Mouse (Mus musculus) CD4-positive helper T cell, adult 2 months (primary cell): Measurements from ENCODE around the gene Slc34a3.

Experiments
- DNase-seq: peaks from one replicate; pipeline ENCODE4 v3.0.0-alpha.2; 2012; ENCODE audit warnings: low read depth, missing footprints, low spot score

Slc34a3 gene

DNA sequence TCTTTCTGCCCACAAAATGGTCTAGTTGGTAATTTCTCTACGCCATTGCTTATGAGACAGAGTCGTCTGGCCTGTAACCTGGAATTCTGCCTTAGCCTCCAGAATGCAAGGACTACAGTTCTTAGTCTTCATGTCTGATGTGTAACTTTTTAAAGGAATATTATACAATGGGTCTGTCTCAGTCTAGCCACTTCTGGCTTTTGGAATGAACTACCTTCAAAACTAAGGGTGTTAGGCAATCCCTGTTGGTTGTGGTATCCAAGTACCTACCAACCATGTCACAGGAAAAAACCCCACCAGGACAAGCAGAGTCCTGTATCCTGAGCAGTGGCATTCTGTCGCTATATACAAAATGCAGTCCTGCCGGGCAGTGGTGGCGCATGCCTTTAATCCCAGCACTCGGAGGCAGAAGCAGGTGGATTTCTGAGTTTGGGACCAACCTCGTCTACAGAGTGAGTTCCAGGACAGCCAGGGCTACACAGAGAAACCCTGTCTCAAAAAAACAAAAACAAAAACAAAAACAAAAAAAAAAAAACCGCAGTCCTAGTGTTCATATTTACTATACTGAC is 8.3 kb downstream of the Slc34a3 start:
- DNase-seq = no peak

DNA sequence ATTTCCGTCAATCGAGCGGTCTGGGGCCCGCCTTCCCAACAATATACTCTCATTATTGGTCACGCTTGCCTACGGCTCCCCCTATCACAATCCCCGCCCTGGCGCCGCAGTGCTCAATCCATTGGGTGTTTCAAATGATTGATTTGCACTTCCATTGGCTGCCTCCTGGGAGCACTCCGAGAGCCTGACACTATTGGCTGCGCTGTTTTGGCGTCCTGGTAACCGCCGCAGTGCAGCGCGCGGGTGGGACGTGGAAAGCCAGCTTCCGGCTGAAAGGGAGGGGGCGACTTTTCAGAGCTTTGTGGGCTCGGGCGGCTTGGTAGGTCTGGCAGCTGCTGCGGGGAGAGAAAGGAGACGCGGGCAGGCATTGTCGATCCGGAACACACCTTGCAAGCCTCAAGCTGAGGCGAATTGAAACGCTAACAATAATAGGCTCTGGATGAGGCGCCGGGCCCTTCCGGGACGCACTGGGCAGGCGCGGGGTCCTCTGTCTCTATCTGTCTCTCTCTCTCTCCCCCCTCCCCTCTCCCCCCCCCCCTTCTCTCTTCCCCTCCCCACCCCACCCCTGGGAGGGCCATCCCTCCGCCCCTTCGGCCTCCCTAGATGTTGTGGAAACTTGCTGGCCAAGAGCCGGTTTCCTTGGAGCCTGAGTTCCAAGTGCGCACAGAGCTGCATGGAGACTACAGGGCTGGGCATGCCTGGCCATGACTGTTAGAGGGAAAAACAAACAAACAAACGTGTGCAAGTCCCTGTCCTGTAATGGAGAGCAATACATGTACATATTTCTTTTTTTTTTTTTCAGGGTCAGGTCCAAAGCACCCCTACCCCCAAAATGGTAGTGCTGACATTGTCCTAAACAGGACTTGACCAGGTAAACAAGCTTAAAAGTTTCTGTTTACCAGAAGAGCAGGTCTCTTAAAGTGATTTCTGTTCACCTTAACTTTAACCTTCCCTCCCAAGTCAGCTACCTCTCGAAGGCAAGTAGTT is 9.1 kb downstream of the Slc34a3 start:
- DNase-seq = no peak

DNA sequence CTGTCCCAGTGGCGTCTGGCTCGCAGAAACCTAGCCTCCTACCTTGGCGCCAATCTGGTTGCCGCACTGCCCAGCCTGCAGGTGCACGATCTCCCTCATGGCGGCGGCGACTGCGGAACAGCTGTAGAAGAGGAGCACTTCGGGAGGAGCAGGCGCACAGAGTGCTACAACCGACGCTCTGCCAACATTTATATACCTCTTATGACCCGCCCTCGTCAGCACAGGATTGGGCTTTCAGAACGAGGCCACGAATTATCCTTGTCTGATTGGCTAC is 9.7 kb downstream of the Slc34a3 start, which contains the start of gene Tubb4b:
TSS of gene Tubb4b (minus strand) at position 211 of the 274 bp plus-strand sequence.
- peak; percentile 99 for DNase-seq

- DNase-seq = no peak
Measured at GRCm38 (mm10) chr2:25223681-25224491, 10.3 kb downstream of the Slc34a3 start.

- no peak for DNase-seq
Measured at GRCm38 (mm10) chr2:25221331-25221772, 12.8 kb downstream of the Slc34a3 start.

DNA sequence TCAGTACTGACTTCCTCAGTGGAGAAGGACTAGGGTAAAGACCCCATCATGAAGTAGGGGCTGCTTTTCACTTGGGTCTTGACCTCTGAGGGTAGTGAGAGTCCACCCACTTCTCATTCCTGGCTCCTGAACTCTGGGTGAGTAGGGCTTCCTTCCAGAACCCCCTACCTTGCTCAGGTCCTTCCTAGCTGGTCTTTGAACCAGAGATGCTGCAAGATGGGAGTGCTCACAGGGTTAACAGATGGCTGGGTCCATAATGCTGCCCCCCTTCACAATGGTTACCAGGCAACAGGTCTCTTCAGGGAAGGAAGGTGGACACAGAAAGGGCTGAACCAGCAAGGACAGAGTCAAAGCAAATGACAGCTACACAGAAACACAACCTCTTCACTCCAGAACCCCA is 15.7 kb downstream of the Slc34a3 start, which contains the start of gene Fam166a:
TSS of gene Fam166a (plus strand) at position 301 of the 400 bp plus-strand sequence.
- DNase-seq = no peak

DNA sequence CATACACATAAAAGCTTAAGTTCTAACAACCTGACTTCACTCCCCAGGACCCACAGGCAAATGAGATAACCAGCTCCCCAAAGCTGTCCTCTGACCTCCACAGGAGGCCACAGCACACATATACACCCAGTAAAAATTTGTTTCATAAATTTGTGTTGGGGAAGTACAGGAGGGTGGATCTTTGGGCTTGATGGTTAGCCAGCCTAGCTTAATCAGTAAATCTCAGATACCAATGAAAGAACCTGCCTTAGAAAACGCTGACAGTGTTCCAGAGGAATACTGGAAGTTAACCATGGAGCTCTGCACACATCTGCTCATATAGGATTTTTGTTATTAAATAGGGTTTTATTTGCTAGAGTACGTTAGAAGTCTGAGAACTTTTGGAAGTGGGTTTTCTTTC is 16.5 kb downstream of the Slc34a3 start:
- no peak for DNase-seq

DNA sequence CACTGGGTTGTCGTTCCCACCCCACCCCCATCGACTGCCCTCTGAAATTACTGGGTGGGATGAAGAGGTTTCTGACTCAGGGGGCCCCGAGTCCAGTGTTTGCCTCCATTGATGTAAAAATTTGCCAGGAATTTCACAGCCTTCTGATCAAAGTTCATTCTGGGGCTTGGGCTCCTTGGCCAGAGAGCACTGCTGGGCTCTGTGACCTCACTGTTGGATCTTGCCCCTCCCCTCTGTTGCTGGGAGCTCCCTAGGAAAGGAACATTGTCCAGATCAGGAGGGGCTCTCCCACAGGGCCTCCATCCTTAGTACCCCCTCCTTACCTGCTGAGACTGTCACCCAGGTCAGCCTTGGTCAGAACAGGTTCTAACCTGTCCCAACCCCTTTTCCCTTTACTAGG is 19.7 kb downstream of the Slc34a3 start, which contains the start of gene Stpg3:
TSS of gene Stpg3 (minus strand) at position 194 of the 400 bp plus-strand sequence.
- DNase-seq = no peak

GRCm38 (mm10) chr2:25213266-25213865 is 20.8 kb downstream of the Slc34a3 start:
- no peak for DNase-seq

- DNase-seq = peak; percentile 90
Measured at GRCm38 (mm10) chr2:25211121-25211670, 23.0 kb downstream of the Slc34a3 start, which contains the start of gene Nelfb. TSS of gene Nelfb (minus strand) at chr2:25211489.

- no peak for DNase-seq
Measured at GRCm38 (mm10) chr2:25210686-25211085, 23.5 kb downstream of the Slc34a3 start.

DNA sequence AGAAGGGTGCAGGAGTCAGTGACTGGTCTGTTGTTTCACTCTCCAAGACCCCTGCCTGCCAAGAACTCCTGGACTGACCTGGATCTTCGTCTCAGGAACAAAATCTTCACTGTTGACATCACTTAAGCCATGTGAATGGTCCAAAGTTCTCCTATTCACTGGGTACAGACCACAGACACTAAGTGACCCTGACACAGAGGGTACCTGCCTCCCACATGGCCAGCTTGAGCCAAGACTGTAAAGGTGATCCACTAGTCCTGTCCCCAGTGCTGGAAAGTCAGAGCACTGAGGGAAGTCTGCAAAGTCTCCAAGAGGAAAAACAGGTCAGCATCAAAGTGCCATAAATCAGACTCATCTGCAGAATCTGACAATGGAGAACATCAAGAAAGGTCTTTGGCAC is 26.6 kb downstream of the Slc34a3 start:
- DNase-seq = no peak

- DNase-seq = no peak
Measured at GRCm38 (mm10) chr2:25203631-25204214, 30.4 kb downstream of the Slc34a3 start.

DNA sequence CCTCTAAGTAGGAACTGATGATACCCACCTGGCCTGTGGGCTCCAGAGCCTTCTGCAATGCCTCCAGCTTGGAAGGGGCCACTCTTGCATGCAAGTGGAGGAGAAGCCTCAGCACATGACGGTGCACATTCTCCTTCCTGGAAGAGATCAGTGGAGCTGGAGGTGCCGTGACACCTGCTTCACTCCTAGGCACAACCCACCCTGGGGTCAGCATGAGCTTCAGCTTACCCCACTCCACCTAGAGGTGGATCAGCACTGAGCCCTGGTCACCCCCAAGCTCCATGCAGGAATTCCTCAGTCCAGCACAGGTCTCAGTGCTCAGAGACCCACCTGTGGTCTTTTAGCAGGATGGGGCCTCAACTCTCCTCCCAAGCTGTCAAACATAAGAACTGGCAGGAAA is 33.5 kb downstream of the Slc34a3 start:
- no peak for DNase-seq

- DNase-seq = no peak
Measured at GRCm38 (mm10) chr2:25197946-25198345, 36.2 kb downstream of the Slc34a3 start.

- no peak for DNase-seq
Measured at GRCm38 (mm10) chr2:25197191-25197590, 37.0 kb downstream of the Slc34a3 start.

DNA sequence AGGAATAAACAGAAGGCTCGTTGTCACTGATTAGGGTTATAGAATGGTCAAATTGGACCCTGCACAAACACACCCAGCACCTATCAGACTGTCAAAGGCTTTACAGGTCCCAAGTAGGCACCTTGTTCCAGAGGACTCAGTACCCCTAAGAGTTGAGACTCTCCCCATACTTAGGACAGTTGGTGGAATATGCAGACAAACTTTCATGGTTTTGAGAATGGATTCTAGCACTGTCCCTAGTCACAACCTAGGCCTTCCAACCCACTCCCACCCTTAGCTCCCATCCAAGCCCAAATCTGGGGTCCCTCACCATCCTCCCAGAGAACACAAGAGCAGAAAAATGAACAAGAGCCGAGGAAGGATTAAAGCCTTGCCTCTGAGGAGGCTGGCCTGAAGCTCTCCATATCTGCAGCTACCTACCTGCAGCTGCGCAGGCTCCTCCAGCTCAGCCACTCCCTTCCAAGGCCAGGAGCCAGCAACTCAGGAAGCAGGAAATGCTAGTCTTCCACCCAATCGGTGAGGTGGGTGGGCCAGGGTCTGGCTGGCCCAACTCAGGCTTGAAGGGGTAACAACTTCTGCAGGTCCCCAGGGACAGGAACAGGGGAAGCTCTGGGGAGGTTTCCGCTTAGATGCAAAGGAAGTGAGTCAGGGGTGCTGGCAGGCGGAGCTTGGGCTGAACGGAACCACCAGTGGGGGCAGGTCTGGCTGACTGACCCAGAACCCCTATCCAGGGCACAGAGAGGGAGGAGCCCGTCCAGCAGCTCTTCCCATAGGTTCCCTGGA is 37.8 kb downstream of the Slc34a3 start, which contains the start of gene Tor4a:
TSS of gene Tor4a (minus strand) at position 715 of the 783 bp plus-strand sequence.
- peak; percentile 88 for DNase-seq

GRCm38 (mm10) chr2:25195211-25196156 is 38.7 kb downstream of the Slc34a3 start:
- DNase-seq = peak; percentile 83
